Mouse (Mus musculus): Measurements from ENCODE around the gene Cdca5. TPM values are rescaled to one million over a fixed set of nuclear protein-coding genes. Genes with fewer than 3 reads are reported as not detected.
A peak's percentile ranks its signal among the peaks of the same experiment; 100 is the strongest.

The Cdca5 gene
- polyA plus RNA-seq, 1 experiment = 13.1 TPM

DNA sequence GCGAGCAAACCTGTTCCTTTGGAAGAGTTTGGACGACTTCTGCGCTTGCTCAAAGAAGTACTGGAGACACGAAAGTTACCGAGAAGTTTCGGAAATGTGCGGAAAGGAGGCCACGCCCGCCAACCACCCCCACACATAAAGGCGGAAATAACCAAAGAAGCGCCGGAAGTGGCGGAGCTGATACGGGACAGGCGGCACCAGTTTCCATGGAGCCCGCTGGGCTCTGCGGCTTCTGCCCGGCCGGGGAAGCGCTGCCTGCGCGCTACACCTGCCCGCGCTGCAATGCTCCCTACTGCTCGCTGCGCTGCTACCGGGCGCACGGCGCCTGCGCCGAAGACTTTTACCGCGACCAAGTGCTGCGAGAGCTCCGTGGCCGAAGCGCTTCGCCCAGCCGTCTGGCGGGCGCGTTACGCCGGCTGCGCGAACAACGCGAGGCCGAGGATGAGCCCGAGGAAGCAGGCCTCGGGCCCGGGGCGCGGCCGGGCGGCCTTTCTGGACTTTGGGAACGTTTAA lies 23.7 kb upstream of the Cdca5 start, which contains the start of gene Znhit2:
Znhit2 (plus strand) TSS at position 172 of the 513 bp plus-strand sequence.
- peak within 1 kb of the TSS; percentile 87 for H3K27ac ChIP-seq (ENCODE audit: insufficient read depth, low read depth, low read length)
- TF ChIP-seq POLR2A (IDR thresholded peaks at IDR 0.05; ENCODE audit: borderline replicate concordance, low read depth, low read length) (no peak; the same call in 1 of the 2 replicates), CTCF (IDR thresholded peaks at IDR 0.05; ENCODE audit: low read depth, low read length) (no peak)
- H3K4me3 ChIP-seq (ENCODE audit: insufficient read depth, low read length) = peak within 1 kb of the TSS; percentile 90
- peaks cover 12% of the 10 kb centered on the region for H3K4me1 ChIP-seq (ENCODE audit: control insufficient read depth, insufficient read depth, low read length)

DNA sequence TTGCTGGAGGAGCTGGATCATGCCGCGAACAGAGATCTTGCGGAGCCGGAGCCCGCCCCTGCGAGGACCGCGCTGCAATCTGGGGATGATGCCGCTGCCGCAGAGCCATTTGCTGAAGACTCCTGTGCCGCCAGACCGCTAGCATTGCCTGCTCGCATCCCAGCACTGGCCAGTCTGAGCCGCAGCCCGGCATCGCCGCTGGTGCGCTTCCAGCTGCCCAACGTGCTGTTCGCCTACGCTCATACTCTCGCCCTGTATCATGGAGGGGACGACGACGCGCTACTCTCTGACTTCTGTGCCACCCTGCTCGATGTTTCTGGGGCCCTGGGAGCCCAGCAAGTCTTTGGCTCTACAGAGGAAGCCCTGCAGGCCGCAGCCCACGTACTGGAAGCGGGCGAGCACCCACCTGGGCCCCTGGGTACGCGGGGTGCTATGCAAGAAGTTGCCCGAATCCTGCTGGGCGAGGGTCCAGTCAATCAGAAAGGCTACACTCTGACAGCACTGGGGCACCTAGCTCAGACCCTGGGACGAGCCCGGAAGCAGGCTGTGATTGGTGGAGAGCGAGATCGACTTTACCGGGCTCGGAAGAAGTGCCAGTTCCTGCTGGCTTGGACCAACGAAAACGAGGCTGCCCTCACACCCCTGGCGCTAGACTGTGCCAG lies 23.0 kb upstream of the Cdca5 start:
- H3K4me1 ChIP-seq (ENCODE audit: control insufficient read depth, insufficient read depth, low read length) = peaks cover 12% of the 10 kb centered on the region
- peak overlapping the region; percentile 90 for H3K4me3 ChIP-seq (ENCODE audit: insufficient read depth, low read length)
- no peak for TF ChIP-seq CTCF (IDR thresholded peaks at IDR 0.05; ENCODE audit: low read depth, low read length)
- TF ChIP-seq POLR2A (IDR thresholded peaks at IDR 0.05; ENCODE audit: borderline replicate concordance, low read depth, low read length) = no peak
- H3K27ac ChIP-seq (ENCODE audit: insufficient read depth, low read depth, low read length) = peak overlapping the region; percentile 87

DNA sequence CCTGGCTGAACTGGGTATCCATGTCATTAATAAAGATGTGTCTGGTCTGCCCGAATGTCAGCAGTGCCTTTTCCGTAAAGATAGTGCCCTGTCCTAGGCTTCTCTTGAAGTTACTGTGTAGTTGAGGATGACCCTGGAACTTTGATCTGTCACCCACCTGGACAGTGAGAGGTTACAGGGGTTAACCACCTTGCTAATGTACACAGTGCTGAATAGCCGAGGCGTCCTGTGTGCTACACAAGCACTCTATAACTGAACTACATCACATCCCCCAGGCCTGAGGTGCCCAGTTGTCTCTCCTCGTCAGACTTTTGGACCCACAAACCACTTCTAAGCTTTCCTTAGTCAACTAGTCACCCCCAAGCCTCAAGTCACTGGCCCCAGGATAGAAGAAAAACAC lies 22.4 kb upstream of the Cdca5 start:
- no peak for TF ChIP-seq POLR2A (IDR thresholded peaks at IDR 0.05; ENCODE audit: borderline replicate concordance, low read depth, low read length)
- no peak for TF ChIP-seq CTCF (IDR thresholded peaks at IDR 0.05; ENCODE audit: low read depth, low read length)
- Histone ChIP-seq H3K27ac (ENCODE audit: insufficient read depth, low read depth, low read length) (no peak overlapping the region), H3K4me1 (ENCODE audit: control insufficient read depth, insufficient read depth, low read length) (peaks cover 12% of the 10 kb centered on the region), H3K4me3 (ENCODE audit: insufficient read depth, low read length) (peak overlapping the region; percentile 90)

DNA sequence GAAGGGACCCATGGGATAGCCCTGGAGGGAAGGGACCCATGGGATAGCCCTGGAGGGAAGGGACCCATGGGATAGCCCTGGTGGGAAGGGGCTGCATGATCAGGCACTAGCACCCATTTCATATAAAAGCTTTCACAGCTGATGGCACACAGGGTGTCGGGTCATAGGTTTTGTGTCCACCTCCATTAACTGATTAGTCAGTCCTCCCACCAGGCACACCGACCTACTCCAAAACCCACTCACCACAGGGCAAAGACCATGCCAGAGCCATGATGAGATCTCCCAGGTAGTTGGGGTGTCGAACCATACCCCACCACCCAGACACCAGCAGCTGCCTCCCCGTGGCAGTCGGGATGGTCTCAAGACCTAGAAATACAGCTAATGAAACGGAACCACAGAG lies 21.7 kb upstream of the Cdca5 start:
- no peak overlapping the region for H3K4me3 ChIP-seq (ENCODE audit: insufficient read depth, low read length)
- TF ChIP-seq POLR2A (IDR thresholded peaks at IDR 0.05; ENCODE audit: borderline replicate concordance, low read depth, low read length) (no peak), CTCF (IDR thresholded peaks at IDR 0.05; ENCODE audit: low read depth, low read length) (no peak)
- peaks cover 15% of the 10 kb centered on the region for H3K4me1 ChIP-seq (ENCODE audit: control insufficient read depth, insufficient read depth, low read length)
- no peak overlapping the region for H3K27ac ChIP-seq (ENCODE audit: insufficient read depth, low read depth, low read length)

GRCm38 (mm10) chr19:6066571-6066970 lies 18.2 kb upstream of the Cdca5 start:
- H3K4me3 ChIP-seq (ENCODE audit: insufficient read depth, low read length) = peak overlapping the region; percentile 56
- TF ChIP-seq CTCF (IDR thresholded peaks at IDR 0.05; ENCODE audit: low read depth, low read length) (no peak), POLR2A (IDR thresholded peaks at IDR 0.05; ENCODE audit: borderline replicate concordance, low read depth, low read length) (no peak)
- no peak overlapping the region for H3K27ac ChIP-seq (ENCODE audit: insufficient read depth, low read depth, low read length)
- H3K4me1 ChIP-seq (ENCODE audit: control insufficient read depth, insufficient read depth, low read length) = peaks cover 12% of the 10 kb centered on the region

DNA sequence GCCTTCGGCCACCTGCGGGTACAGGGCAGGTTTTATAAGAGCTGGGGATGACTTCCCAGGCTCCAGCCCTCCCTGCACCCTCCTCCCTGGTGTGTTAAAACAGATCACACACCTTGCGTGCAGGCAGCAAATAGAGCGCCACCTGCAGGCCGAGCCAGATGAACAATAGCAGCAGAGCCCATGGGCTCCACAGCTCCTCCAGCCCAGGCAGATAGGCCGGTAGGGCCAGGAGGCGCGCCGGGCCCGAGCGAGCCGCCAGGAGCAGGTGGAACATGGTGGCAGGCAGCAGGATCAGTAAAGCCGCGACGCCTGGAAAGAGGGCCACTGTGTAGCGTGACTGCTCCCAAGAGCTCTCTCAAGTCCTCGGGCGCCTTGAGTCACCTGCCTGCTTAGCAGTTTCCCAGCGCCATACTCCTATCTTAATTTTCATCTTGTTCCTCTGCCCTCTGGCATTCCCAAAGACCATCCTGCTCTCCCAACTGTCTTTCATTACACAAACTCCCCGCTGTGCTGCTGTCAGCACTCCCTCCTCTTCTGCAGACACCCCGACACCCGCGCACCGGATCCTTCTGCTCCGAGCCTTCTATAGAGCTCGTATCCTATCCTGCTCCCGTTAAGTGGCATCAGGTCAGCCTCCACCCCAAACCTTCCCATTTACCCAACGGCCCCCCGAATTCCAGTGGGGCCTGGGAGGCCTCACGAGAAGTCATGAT lies 17.6 kb upstream of the Cdca5 start:
- Histone ChIP-seq H3K4me3 (ENCODE audit: insufficient read depth, low read length) (peak overlapping the region; percentile 56), H3K27ac (ENCODE audit: insufficient read depth, low read depth, low read length) (peak overlapping the region; percentile 31), H3K4me1 (ENCODE audit: control insufficient read depth, insufficient read depth, low read length) (peaks cover 12% of the 10 kb centered on the region)
- peak; percentile 88 for TF ChIP-seq CTCF (IDR thresholded peaks at IDR 0.05; ENCODE audit: low read depth, low read length)
- TF ChIP-seq POLR2A (IDR thresholded peaks at IDR 0.05; ENCODE audit: borderline replicate concordance, low read depth, low read length) = no peak

DNA sequence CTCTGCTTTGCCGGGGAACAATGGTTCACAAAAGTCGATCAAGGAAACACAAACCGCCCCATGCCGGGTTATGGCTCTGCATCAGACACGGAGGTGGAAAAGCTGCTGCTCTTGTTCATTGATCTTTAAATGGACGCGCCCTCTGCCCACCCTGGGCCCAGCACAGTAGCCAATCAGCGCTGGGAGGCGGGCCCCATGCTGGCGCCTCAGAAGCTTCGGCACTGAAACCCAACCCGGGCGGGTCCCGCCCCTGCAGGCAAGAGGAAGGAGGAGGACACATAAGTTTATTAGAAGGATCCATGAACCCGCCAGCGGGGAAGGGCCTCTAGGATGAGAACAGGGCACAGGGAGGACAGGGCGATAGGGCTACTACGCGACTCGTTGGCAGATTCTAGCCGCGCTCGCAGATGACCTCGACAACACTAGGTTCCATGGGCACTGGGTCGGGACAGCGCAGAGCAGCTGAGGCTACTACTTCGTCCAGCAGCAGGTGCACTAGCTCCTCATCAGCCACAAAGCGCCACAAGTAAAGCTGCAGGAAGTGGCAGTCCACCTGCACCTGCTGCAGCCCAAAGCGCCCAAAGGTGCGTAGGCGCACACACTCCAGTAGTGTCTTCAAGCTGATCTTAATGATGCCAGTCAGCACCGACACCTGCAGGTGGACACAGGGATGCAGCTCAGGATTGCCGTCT lies 16.9 kb upstream of the Cdca5 start, which contains the start of gene Tm7sf2:
Tm7sf2 (minus strand) TSS at position 650 of the 692 bp plus-strand sequence.
- H3K4me3 ChIP-seq (ENCODE audit: insufficient read depth, low read length) = peak within 1 kb of the TSS; percentile 56
- H3K4me1 ChIP-seq (ENCODE audit: control insufficient read depth, insufficient read depth, low read length) = peaks cover 7% of the 10 kb centered on the region
- TF ChIP-seq POLR2A (IDR thresholded peaks at IDR 0.05; ENCODE audit: borderline replicate concordance, low read depth, low read length) (no peak), CTCF (IDR thresholded peaks at IDR 0.05; ENCODE audit: low read depth, low read length) (no peak)
- H3K27ac ChIP-seq (ENCODE audit: insufficient read depth, low read depth, low read length) = peak within 1 kb of the TSS; percentile 31

DNA sequence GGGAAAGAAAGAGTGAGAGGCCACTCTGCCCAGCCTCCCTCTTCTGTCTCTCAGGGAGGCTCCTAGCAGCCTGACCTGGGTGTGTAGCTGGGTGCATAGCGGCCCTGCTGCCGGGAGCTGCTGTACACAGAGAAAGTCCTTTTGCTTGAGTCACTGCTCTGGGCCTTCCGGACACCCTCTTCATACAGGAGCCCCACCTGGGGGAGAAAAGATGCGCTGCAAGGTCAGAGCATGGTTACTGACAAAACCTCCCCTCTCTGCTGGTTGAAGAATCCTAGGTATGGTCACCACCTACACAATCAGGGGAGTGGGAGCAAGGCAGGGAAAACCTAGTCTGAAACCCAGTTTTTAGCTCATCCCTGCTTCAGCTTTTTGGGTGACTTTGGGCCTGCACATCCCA lies 15.8 kb upstream of the Cdca5 start:
- no peak for TF ChIP-seq CTCF (IDR thresholded peaks at IDR 0.05; ENCODE audit: low read depth, low read length)
- H3K4me1 ChIP-seq (ENCODE audit: control insufficient read depth, insufficient read depth, low read length) = peaks cover 11% of the 10 kb centered on the region
- H3K27ac ChIP-seq (ENCODE audit: insufficient read depth, low read depth, low read length) = no peak overlapping the region
- H3K4me3 ChIP-seq (ENCODE audit: insufficient read depth, low read length) = no peak overlapping the region

DNA sequence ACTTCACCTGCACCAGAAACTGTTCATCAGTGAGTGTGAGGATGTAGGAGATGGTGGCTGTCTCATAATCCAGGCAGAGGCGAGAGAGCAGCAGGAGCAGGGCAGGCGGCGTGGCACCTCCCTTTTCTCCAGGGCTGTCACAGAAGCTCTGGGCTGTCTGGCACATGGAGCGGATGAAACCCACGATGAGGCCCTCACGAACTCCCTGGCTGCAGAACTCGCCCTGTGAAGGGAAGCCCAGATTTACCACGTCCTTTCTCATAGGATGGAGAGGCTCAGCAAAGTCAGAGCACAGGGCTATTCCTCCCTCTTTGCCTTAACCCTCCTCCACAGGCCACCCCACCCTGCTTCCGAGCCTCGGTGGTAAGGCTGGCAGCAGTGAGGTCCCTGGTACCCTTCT lies 14.9 kb upstream of the Cdca5 start:
- no peak overlapping the region for H3K4me3 ChIP-seq (ENCODE audit: insufficient read depth, low read length)
- H3K4me1 ChIP-seq (ENCODE audit: control insufficient read depth, insufficient read depth, low read length) = peaks cover 18% of the 10 kb centered on the region
- H3K27ac ChIP-seq (ENCODE audit: insufficient read depth, low read depth, low read length) = no peak overlapping the region
- TF ChIP-seq POLR2A (IDR thresholded peaks at IDR 0.05; ENCODE audit: borderline replicate concordance, low read depth, low read length) (no peak), CTCF (IDR thresholded peaks at IDR 0.05; ENCODE audit: low read depth, low read length) (no peak)

Measured in bone marrow macrophage, adult 2 months (primary cell).